Mouse (Mus musculus) CH12.LX (cell line): Measurements from ENCODE around the gene Cd300c.

Experiments
- CHD1 ChIP-seq: IDR thresholded peaks from 2 replicates; pipeline ENCODE4 v1.6.1; 2012; ENCODE audit warnings: low read depth, low read length, improper control_type of control experiment, inconsistent platforms
- CTCF ChIP-seq, 2 experiments: IDR thresholded peaks in 1 of 2; conservative IDR thresholded peaks in 1 of 2; 2 replicates each; pipeline ENCODE4 v1.5.1; 2011 to 2012; ENCODE audit warnings: low read depth in 2 of 2, low read length in 2 of 2, improper control_type of control experiment in 1 of 2, inconsistent platforms in 1 of 2, mild to moderate bottlenecking in 1 of 2, moderate library complexity in 1 of 2
- ELF1 ChIP-seq: IDR thresholded peaks from 2 replicates; pipeline ENCODE4 v1.6.1; 2014; ENCODE audit warnings: low read depth, mild to moderate bottlenecking, inconsistent platforms, low read length, improper control_type of control experiment
- EP300 ChIP-seq: IDR thresholded peaks from 2 replicates; pipeline ENCODE4 v1.6.1; 2011; ENCODE audit warnings: low read length, improper control_type of control experiment
- MAZ ChIP-seq: IDR thresholded peaks from 2 replicates; pipeline ENCODE4 v1.6.1; 2012; ENCODE audit warnings: low read depth, mild to moderate bottlenecking, inconsistent platforms, low read length, improper control_type of control experiment, moderate library complexity
- MYC ChIP-seq: IDR thresholded peaks from 2 replicates; pipeline ENCODE4 v1.6.1; 2011; ENCODE audit warnings: low read depth, mild to moderate bottlenecking, improper control_type of control experiment, low read length
- NRF1 ChIP-seq: IDR thresholded peaks from 2 replicates; pipeline ENCODE4 v1.6.1; 2014; ENCODE audit warnings: low read depth, mild to moderate bottlenecking, inconsistent platforms, low read length, improper control_type of control experiment, moderate library complexity
- POLR2A ChIP-seq: IDR thresholded peaks from 2 replicates; pipeline ENCODE4 v1.6.1; 2011; ENCODE audit warnings: low read depth, mild to moderate bottlenecking, improper control_type of control experiment, low read length
- RAD21 ChIP-seq: IDR thresholded peaks from 2 replicates; pipeline ENCODE4 v1.6.1; 2011; ENCODE audit warnings: low read depth, mild to moderate bottlenecking, low read length, improper control_type of control experiment, moderate library complexity
- USF1 ChIP-seq: IDR thresholded peaks from 2 replicates; pipeline ENCODE4 v1.6.1; 2014; ENCODE audit warnings: low read depth, mild to moderate bottlenecking, inconsistent platforms, low read length, improper control_type of control experiment
- ZMIZ1 ChIP-seq: IDR thresholded peaks from 2 replicates; pipeline ENCODE4 v1.6.1; 2012; ENCODE audit warnings: low read depth, mild to moderate bottlenecking, inconsistent platforms, low read length, improper control_type of control experiment

DNA sequence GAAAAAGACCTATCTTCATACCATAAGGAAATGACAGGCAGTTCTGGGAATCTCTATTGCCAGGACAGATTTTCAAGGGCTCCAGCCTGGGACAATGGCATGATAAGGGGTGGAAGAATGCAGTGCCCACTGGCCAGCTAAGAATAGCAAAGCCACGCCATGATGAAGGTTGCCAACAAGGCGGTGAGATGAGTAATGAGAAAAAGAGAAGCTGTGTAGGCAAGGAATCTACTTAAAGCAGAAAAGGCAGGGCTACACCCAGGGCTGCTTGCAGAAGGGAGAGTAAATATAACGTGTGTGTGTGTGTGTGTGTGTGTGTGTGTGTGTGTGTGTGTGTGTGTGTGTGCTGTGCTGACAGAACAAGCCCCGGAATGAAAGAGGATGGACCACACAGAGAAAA is 12.9 kb upstream of the Cd300c start:
- TF ChIP-seq NRF1 (no peak), MAZ (no peak), POLR2A (no peak), EP300 (no peak), CTCF (conservative IDR thresholded peaks at IDR 0.05 in 1 of 2, IDR thresholded peaks at IDR 0.05 in 1 of 2; ENCODE audit: low read depth in 2 of 2, low read length in 2 of 2) (no peak), ZMIZ1 (no peak), ELF1 (no peak), USF1 (no peak), MYC (no peak), RAD21 (no peak), CHD1 (no peak)
